Mouse (Mus musculus) midbrain, embryonic 16.5 days (tissue): ENCODE measurements around the gene Tmem52b. TPM values are rescaled to one million over a fixed set of nuclear protein-coding genes. Genes with fewer than 3 reads are reported as not detected.
"Not testable (repeated sequence)": the region's sequence is repeated elsewhere in the genome, so short reads cannot be mapped to it uniquely, and the experiment has no call there.

Source experiments
- ATAC-seq: fragments of 200-750 bp; cut with Nextera tagmentation; 2 replicates; pipeline ENCODE4 v1.8.0; 2017; ENCODE audit warnings: moderate TSS enrichment
- H3K27ac ChIP-seq: fragments of 300-500 bp; sonication (generic); 2 replicates; pipeline ENCODE4 v1.5.1; 2014; ENCODE audit warnings: mild to moderate bottlenecking, low read length, mixed read lengths
- H3K27me3 ChIP-seq: fragments of 300-500 bp; sonication (generic); 2 replicates; pipeline ENCODE4 v1.6.1; 2014; ENCODE audit warnings: low read depth, low read length, mixed read lengths; ENCODE audit not compliant: control insufficient read depth, insufficient read depth
- H3K36me3 ChIP-seq: fragments of 300-500 bp; sonication (generic); 2 replicates; pipeline ENCODE4 v1.6.1; 2014; ENCODE audit warnings: mild to moderate bottlenecking, low read length, moderate library complexity, mixed read lengths; ENCODE audit not compliant: control insufficient read depth, insufficient read depth
- H3K4me1 ChIP-seq: fragments of 300-500 bp; sonication (generic); 2 replicates; pipeline ENCODE4 v1.6.1; 2014; ENCODE audit warnings: mild to moderate bottlenecking, low read length, mixed read lengths; ENCODE audit not compliant: control insufficient read depth, insufficient read depth
- H3K4me2 ChIP-seq: fragments of 300-500 bp; sonication (generic); 2 replicates; pipeline ENCODE4 v1.6.1; 2014; ENCODE audit warnings: mild to moderate bottlenecking, low read length, mixed read lengths
- H3K4me3 ChIP-seq: fragments of 300-500 bp; sonication (generic); 2 replicates; pipeline ENCODE4 v1.5.1; 2014; ENCODE audit warnings: low read depth, mild to moderate bottlenecking, low read length, moderate library complexity, mixed read lengths
- H3K9ac ChIP-seq: fragments of 300-500 bp; sonication (generic); 2 replicates; pipeline ENCODE4 v1.6.1; 2014; ENCODE audit warnings: low read depth, low read length, mixed read lengths
- H3K9me3 ChIP-seq: fragments of 300-500 bp; sonication (generic); replicated peaks from 2 replicates; pipeline ENCODE4 v1.6.1; 2014; ENCODE audit warnings: mild to moderate bottlenecking, low read length, mixed read lengths; ENCODE audit not compliant: control insufficient read depth, poor library complexity, severe bottlenecking
- WGBS: fragments of 180-500 bp; shearing (Covaris S2); extraction: QIAGEN DNeasy Blood & Tissue Kit; methylation state at CpG from one replicate; pipeline ENCODE4 v1.1.7; 2014; 5-methylcytosine and 5-hydroxymethylcytosine counted together
- polyA plus RNA-seq: library from polyadenylated mRNA; unstranded; fragments of >200 nt; fragmentation: Nextera tagmentation; extraction: Ambion mirVana; gene quantifications from 2 replicates; pipeline ENCODE4 v1.2.1, GENCODE M21; 2015

Tmem52b gene
- polyA plus RNA-seq = not detected in 2 replicates

DNA sequence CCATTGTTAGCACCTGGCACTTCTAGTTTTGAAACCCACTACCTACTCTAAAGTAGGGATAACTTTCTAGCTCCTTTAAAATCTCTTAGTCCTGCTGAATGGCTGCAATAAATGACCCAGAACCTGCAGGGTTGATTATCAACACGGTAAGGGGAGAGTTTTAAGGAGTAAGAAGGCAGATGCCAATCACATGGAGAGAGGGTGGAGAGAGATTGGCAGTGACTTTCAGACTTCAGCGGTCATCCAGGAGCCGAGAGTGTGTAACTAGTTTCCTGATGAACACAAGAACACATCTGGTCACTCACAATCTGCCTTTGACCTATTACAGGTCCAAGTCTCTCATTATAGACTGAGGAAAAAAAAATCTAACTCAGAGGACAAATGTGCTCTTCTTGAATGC is at the start of gene Tmem52b:
Gene Tmem52b (plus strand): TSS at position 189 of the 400 bp plus-strand sequence.
- Histone ChIP-seq H3K27me3 (no peaks in the 10 kb centered on the region), H3K36me3 (no peaks in the 10 kb centered on the region), H3K9ac (no peak within 1 kb of the TSS), H3K4me3 (no peak within 1 kb of the TSS), H3K27ac (no peak within 1 kb of the TSS), H3K9me3 (no peaks in the 10 kb centered on the region), H3K4me2 (no peak within 1 kb of the TSS), H3K4me1 (no peaks in the 10 kb centered on the region)
- WGBS = 68% methylated on average over 3 of the region's 3 CpGs
- ATAC-seq = no peak

DNA sequence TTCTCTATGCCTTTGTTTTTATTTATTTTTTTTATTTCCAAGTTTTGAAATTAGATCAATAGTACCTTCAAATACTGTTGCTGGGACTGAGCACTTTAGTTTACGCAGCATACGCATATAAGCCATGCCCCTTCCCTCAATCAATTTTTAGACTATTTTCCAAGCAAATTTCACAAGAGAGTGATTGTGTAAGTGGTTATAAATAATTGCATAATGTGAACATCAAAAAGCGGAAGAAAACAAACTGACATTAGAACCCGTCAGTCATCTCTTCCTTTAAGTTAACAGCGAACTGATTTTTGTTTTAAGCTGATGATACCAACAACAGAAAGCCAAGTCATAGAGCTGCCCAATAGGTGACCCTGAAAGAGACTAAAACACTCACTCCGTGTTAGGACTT is 41.0 kb upstream of the Tmem52b start:
- Histone ChIP-seq H3K9me3 (no peaks in the 10 kb centered on the region), H3K4me2 (no peak overlapping the region), H3K4me1 (no peaks in the 10 kb centered on the region), H3K9ac (no peak overlapping the region), H3K27me3 (no peaks in the 10 kb centered on the region), H3K4me3 (no peak overlapping the region), H3K27ac (no peak overlapping the region), H3K36me3 (no peaks in the 10 kb centered on the region)
- 94% methylated on average over 6 of the region's 6 CpGs for WGBS
- no peak for ATAC-seq

DNA sequence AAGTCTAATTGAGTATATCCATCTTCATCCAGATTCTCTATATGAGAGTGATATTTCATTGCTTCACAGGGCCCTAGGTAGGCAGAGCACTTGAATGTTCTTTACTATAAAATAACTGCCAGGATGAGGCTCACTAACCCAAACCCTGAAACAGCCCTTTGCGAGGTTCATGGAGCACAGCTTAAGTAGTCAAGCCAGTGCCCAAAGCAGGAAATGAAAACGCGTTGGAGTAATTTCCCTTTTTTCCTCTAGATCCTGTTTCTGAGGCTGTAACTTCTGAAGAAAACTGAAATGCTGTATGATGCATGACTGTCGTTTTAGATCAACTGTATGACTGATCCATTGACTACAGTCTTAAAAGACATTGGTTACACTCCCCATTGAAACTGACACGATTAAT is 39.7 kb upstream of the Tmem52b start:
- H3K27me3 ChIP-seq = no peaks in the 10 kb centered on the region
- no peak for ATAC-seq
- WGBS = 88% methylated on average over 5 of the region's 5 CpGs
- no peaks in the 10 kb centered on the region for H3K9me3 ChIP-seq
- no peak overlapping the region for H3K4me3 ChIP-seq
- no peaks in the 10 kb centered on the region for H3K36me3 ChIP-seq
- no peaks in the 10 kb centered on the region for H3K4me1 ChIP-seq
- H3K9ac ChIP-seq = no peak overlapping the region
- H3K4me2 ChIP-seq = no peak overlapping the region
- no peak overlapping the region for H3K27ac ChIP-seq

DNA sequence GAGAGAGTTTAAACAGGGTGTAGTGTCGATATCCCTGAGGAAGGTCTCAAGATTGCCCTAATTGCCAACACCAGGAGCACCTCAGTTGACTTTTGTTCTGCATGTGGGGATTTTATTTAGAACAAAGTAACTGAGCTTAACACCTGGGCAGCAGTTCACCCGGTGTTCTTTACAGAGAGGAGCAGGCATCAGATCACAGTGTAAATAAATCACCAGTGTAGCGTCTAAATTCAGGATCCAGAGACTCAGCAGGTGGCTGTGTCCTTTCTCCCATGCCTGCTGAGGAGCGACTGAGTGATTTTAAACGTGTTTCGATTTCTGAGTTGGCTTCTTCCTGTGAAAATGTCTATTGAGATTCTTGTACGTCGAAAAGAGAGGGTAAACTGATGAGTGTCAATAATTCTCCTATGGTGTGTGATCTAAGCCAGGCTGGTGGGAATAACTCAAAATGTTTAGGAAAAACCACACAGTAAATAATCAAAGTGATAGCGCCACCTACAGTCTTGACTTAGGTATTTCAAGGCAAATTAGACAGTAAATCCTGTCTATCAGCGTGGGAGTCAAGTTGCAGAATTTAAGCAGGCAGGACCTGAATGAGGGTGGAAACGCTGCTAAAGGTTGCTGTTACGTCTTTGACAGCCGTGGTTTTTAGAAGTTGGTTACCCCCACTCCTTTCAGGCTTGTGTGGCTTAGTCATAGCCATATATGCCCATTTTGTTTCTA is 35.8 kb upstream of the Tmem52b start:
- peaks cover 9% of the 10 kb centered on the region for H3K4me1 ChIP-seq
- 35% methylated on average over 13 of the region's 13 CpGs for WGBS
- ATAC-seq = no peak
- no peak overlapping the region for H3K4me3 ChIP-seq
- H3K4me2 ChIP-seq = no peak overlapping the region
- no peak overlapping the region for H3K9ac ChIP-seq
- H3K27ac ChIP-seq = no peak overlapping the region
- H3K9me3 ChIP-seq = no peaks in the 10 kb centered on the region
- no peaks in the 10 kb centered on the region for H3K36me3 ChIP-seq
- no peaks in the 10 kb centered on the region for H3K27me3 ChIP-seq

DNA sequence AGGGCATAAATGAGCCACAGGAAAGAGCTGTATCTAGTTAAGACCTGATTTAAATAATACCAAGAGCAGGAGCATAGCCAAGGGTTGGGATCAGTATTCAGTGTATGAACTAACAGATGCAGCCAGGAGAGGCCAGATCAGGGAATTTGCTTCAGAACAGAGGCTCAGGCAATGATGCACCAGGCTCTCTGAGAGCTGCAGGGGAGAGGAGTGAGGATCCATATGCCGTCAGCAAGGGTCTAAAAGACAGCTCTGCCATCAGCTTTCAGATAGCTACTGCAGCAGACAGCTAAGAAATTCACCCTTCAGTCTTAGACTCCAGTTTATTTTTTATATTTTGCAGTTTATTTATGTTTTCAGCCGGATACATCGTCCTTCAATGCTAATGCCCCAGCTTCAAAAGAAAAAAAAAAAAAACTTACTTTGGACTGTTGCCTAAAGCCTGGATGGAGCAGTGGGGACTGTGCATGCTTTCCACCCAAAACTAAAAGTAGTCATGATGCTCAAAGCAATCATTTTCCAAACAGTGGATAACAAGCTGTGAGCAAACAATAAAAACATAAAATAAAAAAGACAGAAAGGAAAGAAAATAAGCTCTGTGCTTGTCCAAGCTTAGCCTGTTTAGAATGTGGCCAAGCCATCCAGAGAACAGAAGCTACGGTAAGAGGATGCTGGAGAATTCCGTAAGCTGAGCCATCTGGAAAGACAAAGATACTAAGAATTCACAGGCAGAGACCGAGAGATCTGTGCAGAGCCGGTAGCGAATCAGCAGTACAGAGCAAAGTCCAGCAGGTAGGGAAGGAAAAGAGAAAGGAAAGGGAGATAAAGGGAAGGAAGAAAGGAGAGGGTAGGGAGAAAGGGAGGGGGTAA is 32.0 kb upstream of the Tmem52b start:
- peak overlapping the region; percentile 74 for H3K27ac ChIP-seq
- no peaks in the 10 kb centered on the region for H3K27me3 ChIP-seq
- no peaks in the 10 kb centered on the region for H3K9me3 ChIP-seq
- ATAC-seq = peak; percentile 96
- H3K36me3 ChIP-seq = no peaks in the 10 kb centered on the region
- H3K4me1 ChIP-seq = peaks cover 9% of the 10 kb centered on the region
- no peak overlapping the region for H3K9ac ChIP-seq
- no peak overlapping the region for H3K4me3 ChIP-seq
- 0 out of 2 replicates have a peak overlapping the region, but pooled peaks have one; percentile 26 for H3K4me2 ChIP-seq
- WGBS = 29% methylated on average over 8 of the region's 8 CpGs

DNA sequence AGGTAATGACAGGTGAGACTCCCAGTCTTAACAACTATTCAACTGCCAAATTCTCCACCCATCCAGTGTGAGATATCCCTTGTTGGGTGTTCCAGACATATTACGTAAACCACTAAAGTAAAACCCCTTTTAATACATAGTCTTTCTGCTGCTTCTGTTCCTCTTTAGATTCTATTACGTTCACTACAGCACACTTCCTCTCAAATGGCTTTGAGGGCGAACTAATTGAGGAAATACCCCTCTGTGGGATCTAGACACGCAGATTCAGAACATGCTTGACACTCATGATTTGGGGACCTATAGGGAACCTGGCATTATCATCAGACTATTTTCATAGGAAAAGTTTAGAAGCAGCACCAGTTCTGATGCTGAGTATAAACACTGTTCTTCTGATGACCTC is 17.4 kb upstream of the Tmem52b start:
- Histone ChIP-seq H3K36me3 (no peaks in the 10 kb centered on the region), H3K27ac (no peak overlapping the region), H3K4me3 (no peak overlapping the region), H3K9me3 (no peaks in the 10 kb centered on the region), H3K4me2 (no peak overlapping the region), H3K9ac (no peak overlapping the region), H3K4me1 (no peaks in the 10 kb centered on the region), H3K27me3 (no peaks in the 10 kb centered on the region)
- ATAC-seq = no peak
- WGBS = 90% methylated on average over 4 of the region's 4 CpGs

DNA sequence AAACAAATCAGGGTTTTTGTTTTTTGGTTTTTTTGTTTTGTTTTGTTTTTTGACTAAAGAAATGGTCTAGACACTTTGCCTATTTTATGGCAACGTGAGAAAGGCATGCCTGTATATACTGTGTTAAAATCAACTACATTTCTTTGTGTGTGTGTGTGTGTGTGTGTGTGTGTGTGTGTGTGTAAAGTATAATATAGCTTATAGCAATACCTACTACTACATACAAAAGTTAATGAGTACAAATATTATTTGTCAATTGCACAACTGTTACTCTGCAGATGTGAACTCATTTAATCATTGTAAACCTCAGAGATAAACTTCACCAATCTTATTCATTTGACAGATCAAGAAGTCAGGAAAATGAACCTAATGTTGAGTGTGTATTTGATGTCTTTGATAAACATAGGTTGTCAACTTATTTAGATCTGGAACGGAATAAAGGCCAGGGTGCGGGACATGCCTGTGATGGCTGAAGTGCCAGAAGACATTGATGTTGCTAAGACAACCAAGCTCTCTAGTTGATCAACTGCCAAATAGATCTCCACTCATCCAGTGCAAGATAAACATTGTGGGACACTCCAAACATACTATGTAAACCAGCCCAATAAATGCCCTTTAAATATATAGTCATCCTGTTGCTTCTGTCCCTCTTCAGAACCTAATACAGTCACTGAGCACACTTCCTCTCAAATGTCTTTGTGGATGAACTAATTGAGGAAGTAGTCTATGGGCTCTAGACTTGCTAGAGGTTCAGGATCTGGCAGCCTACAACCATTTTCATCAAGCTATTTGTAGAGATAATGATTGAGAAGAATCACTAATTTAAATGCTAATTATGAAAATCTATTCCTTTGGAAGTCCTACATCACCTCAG is 14.8 kb upstream of the Tmem52b start:
- Histone ChIP-seq H3K27ac (no peak overlapping the region), H3K4me3 (no peak overlapping the region), H3K36me3 (no peaks in the 10 kb centered on the region), H3K4me1 (no peaks in the 10 kb centered on the region), H3K4me2 (no peak overlapping the region), H3K9me3 (no peaks in the 10 kb centered on the region), H3K27me3 (no peaks in the 10 kb centered on the region), H3K9ac (no peak overlapping the region)
- WGBS = 91% methylated on average over 3 of the region's 3 CpGs
- ATAC-seq = no peak

DNA sequence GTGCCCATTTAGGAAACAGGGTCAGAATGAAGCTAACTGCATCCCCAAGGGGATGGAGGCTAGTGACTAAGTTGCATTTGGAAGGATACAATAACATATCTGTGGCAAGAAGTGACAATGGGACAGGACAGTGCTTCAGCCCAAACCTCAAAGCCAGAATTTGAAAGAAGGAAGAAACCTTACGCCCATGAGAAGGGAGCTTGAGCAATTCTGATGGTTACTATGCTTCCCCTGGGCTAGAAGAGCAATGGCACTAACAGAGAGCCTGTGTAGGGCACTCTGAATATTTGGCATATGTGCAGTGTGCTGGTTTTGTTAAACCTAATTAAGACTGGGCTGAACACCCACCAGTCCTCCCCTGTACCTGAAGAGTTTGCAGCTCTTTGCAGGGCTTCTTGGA is 12.8 kb upstream of the Tmem52b start:
- not testable (repeated sequence) for H3K9ac ChIP-seq, H3K36me3 ChIP-seq, H3K4me3 ChIP-seq, H3K4me2 ChIP-seq, H3K9me3 ChIP-seq, ATAC-seq, H3K27me3 ChIP-seq, H3K4me1 ChIP-seq, H3K27ac ChIP-seq
- WGBS = 90% methylated on average over 1 of the region's 1 CpGs
